Mouse (Mus musculus) embryonic facial prominence, embryonic 12.5 days (tissue): ENCODE measurements around the gene Cers6. TPM values are rescaled to one million over a fixed set of nuclear protein-coding genes. Genes with fewer than 3 reads are reported as not detected.

Experiments used
- ATAC-seq: fragments of 200-750 bp; cut with Nextera tagmentation; 2 replicates; pipeline ENCODE4 v1.8.0; 2017; ENCODE audit not compliant: insufficient number of reproducible peaks, insufficient read depth, low FRiP score, low TSS enrichment
- H3K27ac ChIP-seq: fragments of 300-500 bp; sonication (generic); 2 replicates; pipeline ENCODE4 v1.5.1; 2016; ENCODE audit warnings: mild to moderate bottlenecking
- H3K27me3 ChIP-seq: fragments of 300-500 bp; sonication (generic); 2 replicates; pipeline ENCODE4 v1.6.1; 2016; ENCODE audit warnings: mild to moderate bottlenecking, moderate library complexity
- H3K36me3 ChIP-seq: fragments of 300-500 bp; sonication (generic); 2 replicates; pipeline ENCODE4 v1.6.1; 2016; ENCODE audit warnings: mild to moderate bottlenecking
- H3K4me1 ChIP-seq: fragments of 300-500 bp; sonication (generic); 2 replicates; pipeline ENCODE4 v1.6.1; 2016
- H3K4me2 ChIP-seq: fragments of 300-500 bp; sonication (generic); replicated peaks from 2 replicates; pipeline ENCODE4 v1.6.1; 2016; ENCODE audit warnings: mild to moderate bottlenecking, moderate library complexity
- H3K4me3 ChIP-seq: fragments of 300-500 bp; sonication (generic); 2 replicates; pipeline ENCODE4 v1.5.1; 2016; ENCODE audit warnings: mild to moderate bottlenecking
- H3K9ac ChIP-seq: fragments of 300-500 bp; sonication (generic); 2 replicates; pipeline ENCODE4 v1.6.1; 2016; ENCODE audit warnings: mild to moderate bottlenecking, moderate library complexity
- H3K9me3 ChIP-seq: fragments of 300-500 bp; sonication (generic); 2 replicates; pipeline ENCODE4 v1.6.1; 2016; ENCODE audit warnings: mild to moderate bottlenecking, moderate library complexity
- WGBS: fragments of 180-500 bp; shearing (Covaris S2); methylation state at CpG from one replicate; pipeline ENCODE4 v1.1.7; 2016; 5-methylcytosine and 5-hydroxymethylcytosine counted together
- polyA plus RNA-seq: library from polyadenylated mRNA; unstranded; fragments of >200 nt; fragmentation: Nextera tagmentation; extraction: Ambion mirVana; gene quantifications from 2 replicates; pipeline ENCODE4 v1.2.1, GENCODE M21; 2016

Cers6 gene
- polyA plus RNA-seq, 1 experiment from 2014 or later = 31.4 TPM

- H3K4me2 ChIP-seq = no peak overlapping the region
- no peak overlapping the region for H3K27ac ChIP-seq
- no peak overlapping the region for H3K9ac ChIP-seq
- no peaks in the 10 kb centered on the region for H3K27me3 ChIP-seq
- 24% methylated on average over 2 of the region's 2 CpGs for WGBS
- ATAC-seq = no peak
- no peaks in the 10 kb centered on the region for H3K36me3 ChIP-seq
- no peaks in the 10 kb centered on the region for H3K9me3 ChIP-seq
- H3K4me1 ChIP-seq = no peaks in the 10 kb centered on the region
- no peak overlapping the region for H3K4me3 ChIP-seq
Observed at GRCm38 (mm10) chr2:69032562-69032961, 171.3 kb downstream of the Cers6 start.

- WGBS = 27% methylated on average over 4 of the region's 4 CpGs
- Histone ChIP-seq H3K27ac (no peak overlapping the region), H3K9me3 (no peaks in the 10 kb centered on the region), H3K27me3 (no peaks in the 10 kb centered on the region), H3K4me1 (no peaks in the 10 kb centered on the region), H3K9ac (no peak overlapping the region), H3K36me3 (no peaks in the 10 kb centered on the region), H3K4me3 (no peak overlapping the region), H3K4me2 (no peak overlapping the region)
- ATAC-seq = no peak
Observed at GRCm38 (mm10) chr2:69035457-69035856, 174.2 kb downstream of the Cers6 start.

- no peaks in the 10 kb centered on the region for H3K27me3 ChIP-seq
- no peak overlapping the region for H3K4me2 ChIP-seq
- no peak overlapping the region for H3K4me3 ChIP-seq
- 90% methylated on average over 2 of the region's 2 CpGs for WGBS
- no peaks in the 10 kb centered on the region for H3K36me3 ChIP-seq
- peaks cover 1% of the 10 kb centered on the region for H3K4me1 ChIP-seq
- H3K9ac ChIP-seq = no peak overlapping the region
- ATAC-seq = no peak
- H3K9me3 ChIP-seq = no peaks in the 10 kb centered on the region
- no peak overlapping the region for H3K27ac ChIP-seq
Observed at GRCm38 (mm10) chr2:69037362-69037761, 176.1 kb downstream of the Cers6 start.

GRCm38 (mm10) chr2:69042327-69043106 is 181.3 kb downstream of the Cers6 start:
- H3K27me3 ChIP-seq = no peaks in the 10 kb centered on the region
- no peaks in the 10 kb centered on the region for H3K36me3 ChIP-seq
- H3K4me3 ChIP-seq = no peak overlapping the region
- H3K9ac ChIP-seq = no peak overlapping the region
- 0 out of 2 replicates have a peak overlapping the region, but pooled peaks have one; percentile 17 for H3K27ac ChIP-seq
- no peaks in the 10 kb centered on the region for H3K9me3 ChIP-seq
- no peak for ATAC-seq
- H3K4me1 ChIP-seq = peaks cover 14% of the 10 kb centered on the region
- 45% methylated on average over 6 of the region's 6 CpGs for whole genome bisulfite sequencing
- no peak overlapping the region for H3K4me2 ChIP-seq

GRCm38 (mm10) chr2:69043431-69044118 is 182.3 kb downstream of the Cers6 start:
- 0 out of 2 replicates have a peak, but pooled peaks have one; percentile 47 for ATAC-seq
- no peak overlapping the region for H3K27ac ChIP-seq
- H3K9me3 ChIP-seq = no peaks in the 10 kb centered on the region
- H3K4me2 ChIP-seq = no peak overlapping the region
- no peak overlapping the region for H3K9ac ChIP-seq
- 78% methylated on average over 4 of the region's 4 CpGs for WGBS
- no peaks in the 10 kb centered on the region for H3K27me3 ChIP-seq
- peaks cover 14% of the 10 kb centered on the region for H3K4me1 ChIP-seq
- H3K36me3 ChIP-seq = no peaks in the 10 kb centered on the region
- no peak overlapping the region for H3K4me3 ChIP-seq

GRCm38 (mm10) chr2:69045926-69046325 is 184.7 kb downstream of the Cers6 start:
- H3K4me2 ChIP-seq = no peak overlapping the region
- H3K9ac ChIP-seq = no peak overlapping the region
- H3K4me3 ChIP-seq = no peak overlapping the region
- H3K27me3 ChIP-seq = no peaks in the 10 kb centered on the region
- peaks cover 22% of the 10 kb centered on the region for H3K4me1 ChIP-seq
- H3K36me3 ChIP-seq = no peaks in the 10 kb centered on the region
- H3K9me3 ChIP-seq = no peaks in the 10 kb centered on the region
- no peak for ATAC-seq
- H3K27ac ChIP-seq = no peak overlapping the region
- WGBS = 89% methylated on average over 4 of the region's 4 CpGs

GRCm38 (mm10) chr2:69047297-69047696 is 186.1 kb downstream of the Cers6 start:
- ATAC-seq = no peak
- no peak overlapping the region for H3K9ac ChIP-seq
- H3K4me1 ChIP-seq = peaks cover 21% of the 10 kb centered on the region
- no peaks in the 10 kb centered on the region for H3K9me3 ChIP-seq
- no peak overlapping the region for H3K27ac ChIP-seq
- no peaks in the 10 kb centered on the region for H3K27me3 ChIP-seq
- H3K4me3 ChIP-seq = no peak overlapping the region
- 83% methylated on average over 7 of the region's 7 CpGs for WGBS
- no peak overlapping the region for H3K4me2 ChIP-seq
- no peaks in the 10 kb centered on the region for H3K36me3 ChIP-seq

- Histone ChIP-seq H3K4me3 (no peak overlapping the region), H3K27me3 (no peaks in the 10 kb centered on the region), H3K9ac (no peak overlapping the region), H3K4me2 (no peak overlapping the region), H3K4me1 (peaks cover 16% of the 10 kb centered on the region), H3K36me3 (no peaks in the 10 kb centered on the region), H3K27ac (no peak overlapping the region), H3K9me3 (no peaks in the 10 kb centered on the region)
- WGBS = 91% methylated on average over 3 of the region's 3 CpGs
- ATAC-seq = no peak
Observed at GRCm38 (mm10) chr2:69047805-69048204, 186.6 kb downstream of the Cers6 start.

- Histone ChIP-seq H3K36me3 (no peaks in the 10 kb centered on the region), H3K9ac (no peak overlapping the region), H3K9me3 (no peaks in the 10 kb centered on the region), H3K27ac (no peak overlapping the region), H3K4me1 (peaks cover 8% of the 10 kb centered on the region; the same call in 1 of the 2 replicates), H3K4me2 (no peak overlapping the region), H3K4me3 (no peak overlapping the region), H3K27me3 (no peaks in the 10 kb centered on the region)
- ATAC-seq = no peak
- 39% methylated on average over 7 of the region's 7 CpGs for WGBS
Observed at GRCm38 (mm10) chr2:69049179-69049578, 187.9 kb downstream of the Cers6 start.

- H3K9me3 ChIP-seq = no peaks in the 10 kb centered on the region
- H3K4me1 ChIP-seq = peaks cover 8% of the 10 kb centered on the region; the same call in 1 of the 2 replicates
- ATAC-seq = no peak
- no peaks in the 10 kb centered on the region for H3K27me3 ChIP-seq
- no peak overlapping the region for H3K27ac ChIP-seq
- H3K9ac ChIP-seq = no peak overlapping the region
- H3K4me3 ChIP-seq = no peak overlapping the region
- no peak overlapping the region for H3K4me2 ChIP-seq
- WGBS = 75% methylated on average over 4 of the region's 4 CpGs
- H3K36me3 ChIP-seq = no peaks in the 10 kb centered on the region
Observed at GRCm38 (mm10) chr2:69050189-69050588, 188.9 kb downstream of the Cers6 start.

GRCm38 (mm10) chr2:69051596-69051995 is 190.4 kb downstream of the Cers6 start:
- ATAC-seq = no peak

More at GRCm38 (mm10) chr2:69051596-69051995, 190.4 kb downstream of the Cers6 start:
- H3K4me1 ChIP-seq = peaks cover 8% of the 10 kb centered on the region; the same call in 1 of the 2 replicates
- no peak overlapping the region for H3K4me2 ChIP-seq
- H3K9ac ChIP-seq = no peak overlapping the region
- no peaks in the 10 kb centered on the region for H3K36me3 ChIP-seq
- no peak overlapping the region for H3K27ac ChIP-seq
- H3K9me3 ChIP-seq = no peaks in the 10 kb centered on the region
- no peak overlapping the region for H3K4me3 ChIP-seq
- no peaks in the 10 kb centered on the region for H3K27me3 ChIP-seq
- WGBS = 100% methylated on average over 1 of the region's 1 CpGs
